In the genomic region with DNA sequence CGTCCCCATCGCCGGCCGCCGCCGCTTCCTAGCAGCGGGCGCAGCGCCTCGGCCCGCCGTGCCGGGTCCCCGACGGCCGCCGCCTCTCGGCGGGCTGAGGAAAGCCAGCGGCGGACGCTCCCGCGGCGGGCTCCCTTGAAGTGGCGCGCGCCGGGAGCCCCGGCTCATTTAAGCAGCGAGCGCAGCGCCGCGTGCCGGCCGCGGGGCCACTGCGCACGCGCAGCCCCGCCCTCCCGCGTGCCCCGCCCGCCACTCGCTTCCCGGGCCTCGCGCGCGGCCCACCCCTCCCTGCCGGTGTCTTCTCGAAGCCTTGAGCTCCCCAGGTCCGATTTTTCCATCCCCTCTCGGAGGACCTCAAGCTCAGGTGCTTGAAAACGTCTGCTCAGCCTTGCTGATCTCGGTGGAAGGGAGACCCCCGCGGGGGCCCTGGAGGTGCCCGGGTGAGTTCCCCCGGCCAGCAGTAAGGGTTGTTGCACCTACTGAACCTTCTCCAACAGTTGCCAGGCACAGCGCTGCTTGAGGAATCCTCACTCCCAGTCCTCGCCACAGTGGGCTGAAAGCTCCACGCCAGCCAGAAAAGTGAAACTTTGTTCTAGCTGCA, we compare ENCODE assay signal across 8 mouse cellular contexts. TPM values are rescaled to one million over a fixed set of nuclear protein-coding genes. Genes with fewer than 3 reads are reported as not detected.
DNase-seq lines count a peak whose midpoint lies in the region; ATAC-seq and TF ChIP-seq lines count a peak whose summit lies in the region.

A gene (minus strand): TSS at position 174 of the 601 bp plus-strand sequence.

- in situ Hi-C loops in ES-E14 (cut with MboI; ENCODE audit: low sequenced_read_pairs in 2 of 2, unreplicated experiment in 2 of 2), result loop anchor here in 1 of 2 experiments (10.0 kb wide), 1 partner anchor 884 kb away; a partner anchor contains a TSS

- peak; percentile 79 for ATAC-seq in frontal cortex, adult (ENCODE audit: low TSS enrichment)
- peak; percentile 93 for ATAC-seq in hindbrain, embryonic 12.5 days (ENCODE audit: low FRiP score)

- H3K4me1 ChIP-seq in ES-E14 (ENCODE audit: control insufficient read depth in 2 of 2, insufficient read depth in 2 of 2, low read length in 2 of 2, poor library complexity in 1 of 2), result peaks cover 3 to 4% of the 10 kb centered on the region in 2 experiments; a peak in 2 of 4 replicates
- H3K4me1 ChIP-seq in hindbrain, embryonic 12.5 days, result peaks cover 7% of the 10 kb centered on the region; the same call in 1 of the 2 replicates

- WGBS in hindbrain, embryonic 12.5 days, result 7% methylated on average over 34 of the region's 65 CpGs

- H3K9me3 ChIP-seq in ES-E14 (ENCODE audit: control insufficient read depth, insufficient read depth, low read depth, low read length), result no peaks in the 10 kb centered on the region
- H3K9me3 ChIP-seq in hindbrain, embryonic 12.5 days (replicated peaks), result no peaks in the 10 kb centered on the region

- no peak within 1 kb of the TSS for H3K27ac ChIP-seq in ES-E14 (ENCODE audit: insufficient read depth, low read depth, low read length, poor library complexity, severe bottlenecking)
- H3K27ac ChIP-seq in hindbrain, embryonic 12.5 days, result peak within 1 kb of the TSS; percentile 96

- no peaks in the 10 kb centered on the region for H3K36me3 ChIP-seq in ES-E14 (ENCODE audit: control insufficient read depth, insufficient read depth, low read length, poor library complexity, severe bottlenecking)
- H3K36me3 ChIP-seq in hindbrain, embryonic 12.5 days, result no peaks in the 10 kb centered on the region

- DNase-seq in ES-E14 (ENCODE audit: low read depth, low spot score), result peak; percentile 31
- peak; percentile 82 for DNase-seq in cerebellum, adult 9-10 months
- peak; percentile 70 to 76 for DNase-seq in layer of hippocampus, postnatal 14 days (ENCODE audit: low spot score in 2 of 2)
- peak; percentile 69 for DNase-seq in lung, postnatal 10 days
- peak; percentile 82 for DNase-seq in ovary, postnatal 36 days (ENCODE audit: low spot score)
- peak; percentile 90 for DNase-seq in thymus, postnatal 14 days

- H3K27me3 ChIP-seq in hindbrain, embryonic 12.5 days, result peaks cover 3% of the 10 kb centered on the region; the same call in 1 of the 2 replicates

- peak within 1 kb of the TSS; percentile 74 for H3K9ac ChIP-seq in ES-E14 (ENCODE audit: insufficient read depth, low read depth, low read length, poor library complexity, severe bottlenecking)
- H3K9ac ChIP-seq in hindbrain, embryonic 12.5 days, result peak within 1 kb of the TSS; percentile 89

- peak within 1 kb of the TSS; percentile 67 to 68 for H3K4me3 ChIP-seq in ES-E14 (ENCODE audit: insufficient read depth in 1 of 2, low read depth in 1 of 2, low read length in 2 of 2, poor library complexity in 1 of 2, severe bottlenecking in 1 of 2)
- H3K4me3 ChIP-seq in hindbrain, embryonic 12.5 days, result peak within 1 kb of the TSS; percentile 75

- peak within 1 kb of the TSS; percentile 61 for H3K4me2 ChIP-seq in hindbrain, embryonic 12.5 days (replicated peaks)

TF ChIP-seq in ES-E14, 5 proteins besides CTCF, POLR2A, EP300 and RAD21:
- TF ChIP-seq HCFC1 (IDR thresholded peaks at IDR 0.05; ENCODE audit: borderline replicate concordance, insufficient read depth, low read length) (no peak), CHD2 (IDR thresholded peaks at IDR 0.05; ENCODE audit: low read depth, low read length) (no peak), ZNF384 (IDR thresholded peaks at IDR 0.05; ENCODE audit: low read depth, low read length) (no peak), MAFK (IDR thresholded peaks at IDR 0.05; ENCODE audit: insufficient read depth, low read depth, low read length) (no peak), ZC3H11A (IDR thresholded peaks at IDR 0.05; ENCODE audit: borderline replicate concordance, low read depth, low read length) (no peak)

RNA-seq across cellular contexts. Expression of the gene that starts here (rescaled TPM):
- total RNA-seq in ES-E14 (2012; rRNA removed), result 7.9 and 10.8 TPM in 2 replicates
- polyA plus RNA-seq in hindbrain, embryonic 12.5 days (2016; fragmentation: Nextera tagmentation; extraction: Ambion mirVana), result 43.0 and 47.6 TPM in 2 replicates
- 10 to 100 TPM; 53.7 to 54.9 TPM for total RNA-seq in layer of hippocampus, postnatal 14 days (2021)

Comparison
In these comparisons a context has a peak if more than half of its experiments do, and no peak if none do; other contexts are left out.
1. DNase-seq: peak in every context shown above with its lines; median percentile 90 in thymus, postnatal 14 days; 82 in cerebellum, adult 9-10 months; 82 in ovary, postnatal 36 days; 73 in layer of hippocampus, postnatal 14 days; 69 in lung, postnatal 10 days; 31 in ES-E14.